Mouse (Mus musculus) skeletal muscle tissue, adult 2 months (tissue): ENCODE measurements around the gene Maml3.

Source experiments
- DNase-seq: peaks from one replicate; pipeline ENCODE4 v3.0.0-alpha.2; 2012; ENCODE audit warnings: low read depth, low spot score

The Maml3 gene

DNA sequence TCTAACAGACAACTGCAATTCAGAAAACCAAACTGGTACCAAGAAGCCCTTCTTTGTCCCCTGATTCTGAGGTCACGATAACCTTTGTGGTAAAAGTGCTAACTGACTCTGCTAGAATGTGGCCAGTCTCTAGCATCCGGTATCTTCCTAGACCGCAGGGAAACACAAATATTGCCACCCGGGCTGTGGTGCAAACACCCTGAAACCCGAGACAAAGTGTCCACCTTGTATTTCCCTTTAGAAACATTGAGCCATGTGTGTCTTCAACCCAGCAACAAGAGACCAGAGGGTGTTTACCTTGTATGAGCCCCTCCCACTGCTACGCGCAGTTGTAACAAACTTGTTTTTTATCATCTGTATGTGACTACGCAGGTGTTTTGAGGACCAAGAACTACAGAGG, 359.7 kb downstream of the Maml3 start:
- no peak for DNase-seq

DNA sequence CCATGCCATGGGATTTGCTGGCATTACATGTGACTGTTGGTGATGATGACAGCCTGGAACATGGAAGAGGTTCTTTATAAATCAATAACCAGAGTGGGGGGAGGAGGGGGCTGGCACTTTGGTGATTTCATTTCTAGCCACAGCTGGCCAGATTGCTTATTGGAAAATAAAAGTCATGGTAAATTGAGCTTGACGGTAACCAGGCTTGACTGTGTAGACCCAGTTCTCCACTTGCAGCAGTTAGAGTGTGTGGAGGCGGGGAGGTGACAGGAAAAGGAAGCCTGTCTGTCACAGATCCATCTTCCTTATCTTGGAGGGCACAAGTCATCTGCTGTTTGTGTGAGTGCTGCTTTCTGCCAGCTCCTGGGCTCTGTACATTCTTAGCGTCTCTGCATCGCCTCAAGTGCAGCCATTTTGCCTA, 360.5 kb downstream of the Maml3 start:
- no peak for DNase-seq

DNA sequence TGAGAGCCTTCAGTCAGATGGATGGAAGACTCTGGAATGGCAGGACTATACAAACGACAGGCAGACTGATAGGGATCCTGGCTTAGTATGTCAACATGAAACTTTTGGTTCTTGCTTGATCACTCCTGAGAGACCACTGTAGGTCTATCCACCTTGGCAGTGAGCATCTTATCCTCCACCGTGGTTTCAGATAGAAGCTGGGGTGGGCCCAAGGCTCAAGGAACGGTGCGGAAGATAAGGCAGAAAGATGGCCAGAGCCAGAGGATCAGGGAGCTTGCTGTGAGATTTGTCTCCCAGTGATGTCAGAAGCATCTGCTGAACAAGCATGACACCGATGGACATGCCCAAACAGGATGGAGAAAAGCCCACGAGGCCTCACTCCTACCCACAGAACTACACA, 362.5 kb downstream of the Maml3 start:
- no peak for DNase-seq

DNA sequence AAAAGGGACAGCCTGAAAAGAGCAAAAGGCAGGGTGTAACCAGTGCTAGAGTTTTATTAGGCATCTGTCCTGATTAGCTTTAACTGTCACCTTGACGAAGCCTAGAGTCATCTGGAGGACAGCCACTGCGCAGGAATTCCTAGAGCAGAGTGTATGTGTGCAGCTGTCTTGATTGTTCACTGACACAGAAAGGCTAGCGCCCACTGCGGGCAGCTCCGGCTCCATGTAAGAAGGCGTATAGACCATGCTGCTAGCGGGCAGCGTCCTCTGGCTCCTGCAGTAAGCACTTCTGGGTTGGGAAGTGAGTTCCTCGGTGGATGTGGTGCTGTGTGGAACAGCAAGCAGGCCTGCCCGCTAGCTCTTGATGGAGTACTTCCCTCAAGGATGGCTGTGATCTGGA, 363.1 kb downstream of the Maml3 start:
- no peak for DNase-seq

DNA sequence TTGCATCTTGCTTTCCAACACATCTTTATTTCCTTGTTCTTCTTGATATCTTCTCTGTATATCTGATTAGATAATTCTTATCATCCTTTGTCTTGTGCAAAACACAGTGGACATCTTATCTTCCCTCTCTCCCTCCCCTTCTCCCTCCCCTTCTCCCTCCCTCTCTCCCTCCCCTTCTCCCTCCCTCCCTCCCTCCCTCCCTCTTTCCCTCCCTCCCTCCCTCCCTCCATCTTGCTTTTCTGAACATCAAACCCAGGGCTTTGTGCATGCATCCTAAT, 365.1 kb downstream of the Maml3 start:
- DNase-seq, result no peak

DNA sequence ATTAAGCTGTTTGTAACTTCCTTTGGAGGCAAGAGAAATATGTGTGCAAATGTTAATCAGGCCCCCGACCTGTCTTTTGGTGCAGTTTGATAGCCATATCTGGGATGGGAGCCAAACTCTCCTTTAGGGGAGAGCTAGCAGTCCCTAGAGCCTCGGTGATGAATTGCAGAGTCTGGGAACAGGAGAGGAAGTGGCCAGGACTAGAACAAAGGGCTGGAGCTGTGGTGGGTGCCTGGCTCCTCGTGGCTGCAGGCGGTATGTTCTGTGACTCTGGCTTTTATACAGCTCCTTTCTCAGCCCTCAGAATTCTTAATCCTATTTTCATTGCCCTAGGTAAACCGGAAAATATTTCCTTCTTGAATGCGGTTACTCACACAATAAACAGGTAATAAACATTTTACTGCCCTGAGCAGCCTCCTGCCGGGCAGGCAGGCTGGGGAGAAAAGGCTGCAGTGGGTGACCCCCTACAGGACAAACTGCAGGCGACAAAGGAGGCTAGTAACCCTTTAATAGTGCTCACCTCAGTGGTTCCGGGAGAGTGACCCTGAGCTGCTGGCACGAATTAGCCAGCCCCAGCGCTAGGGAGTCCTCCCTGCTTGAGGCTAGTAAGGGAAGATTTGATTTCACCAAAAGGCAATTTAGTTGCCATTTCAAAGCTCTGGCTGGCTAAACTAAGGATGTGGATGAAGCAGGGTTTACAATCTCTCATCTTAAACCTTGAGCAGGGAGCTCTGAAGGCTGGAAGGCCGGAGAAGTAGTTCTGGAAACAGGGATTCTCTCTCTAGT, 365.6 kb downstream of the Maml3 start:
- DNase-seq, result no peak

DNA sequence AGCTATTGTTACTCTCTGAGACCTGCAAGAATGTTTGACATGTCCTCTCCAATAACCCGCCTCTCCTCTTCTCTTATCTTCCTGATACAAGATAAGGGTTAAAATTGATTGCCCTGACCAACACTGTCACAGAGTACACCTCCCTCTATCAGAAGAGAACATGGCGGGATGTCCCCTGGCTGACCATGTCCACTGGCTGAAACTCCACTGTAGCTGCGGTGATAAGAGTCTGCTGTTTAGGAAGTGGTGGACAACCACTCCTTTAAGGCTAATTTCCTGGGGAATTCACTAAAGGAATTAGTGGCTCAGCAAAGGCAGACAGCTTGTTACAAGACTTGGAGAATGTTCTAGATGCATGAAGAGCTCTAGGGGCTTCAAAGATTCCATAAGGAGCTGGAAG, 371.2 kb downstream of the Maml3 start:
- DNase-seq, result no peak

DNA sequence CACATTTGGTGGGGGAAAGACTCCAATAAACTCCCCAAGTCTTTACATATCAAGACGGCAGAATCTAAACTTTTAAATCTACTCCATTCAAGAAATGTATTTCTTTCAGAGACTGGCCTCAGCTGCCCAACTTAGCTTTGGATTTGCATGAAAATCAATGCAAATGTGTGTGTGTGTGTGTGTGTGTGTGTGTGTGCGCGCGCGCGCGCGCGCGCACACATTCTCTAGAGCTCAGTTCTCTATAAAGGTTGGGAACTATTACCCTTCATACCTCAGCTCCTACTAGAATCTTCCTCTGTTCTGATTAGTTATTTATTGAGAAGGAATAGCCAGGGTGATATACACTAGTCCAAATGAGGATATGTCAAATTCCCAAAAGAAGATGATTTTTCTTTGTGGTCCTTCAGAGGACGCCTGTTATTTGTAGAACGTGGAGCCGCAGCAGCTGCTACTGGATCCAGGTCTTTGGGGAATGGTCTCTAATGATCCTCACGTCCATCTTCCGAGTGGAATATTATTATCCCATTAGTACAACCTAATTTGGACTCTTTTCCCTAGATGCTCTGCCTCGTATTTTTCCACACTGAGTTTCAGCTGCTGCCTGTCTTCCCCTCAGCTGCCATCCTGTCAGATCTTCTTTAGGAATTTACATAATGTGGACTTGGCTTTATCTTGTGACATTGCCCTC, 372.8 kb downstream of the Maml3 start:
- DNase-seq, result no peak

DNA sequence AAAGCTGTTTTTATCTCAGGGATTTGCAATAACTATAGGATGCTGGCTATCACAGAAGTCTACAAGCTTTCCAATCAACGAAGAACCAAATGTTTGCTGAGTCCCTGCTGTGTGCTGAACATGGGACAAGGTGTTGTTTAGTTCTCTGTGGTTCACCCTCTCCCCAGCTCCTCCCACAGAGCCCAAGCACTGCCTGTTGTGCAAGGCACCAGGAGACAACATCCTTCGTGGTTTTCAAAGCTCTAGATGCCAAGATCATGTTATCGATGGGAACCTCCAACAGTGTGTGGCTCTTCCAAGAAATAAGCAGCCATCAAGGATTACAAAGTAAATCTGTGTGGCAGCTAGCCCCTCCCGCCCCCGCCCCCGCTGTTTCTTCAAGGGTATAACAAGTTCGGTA, 374.2 kb downstream of the Maml3 start:
- DNase-seq, result no peak

DNA sequence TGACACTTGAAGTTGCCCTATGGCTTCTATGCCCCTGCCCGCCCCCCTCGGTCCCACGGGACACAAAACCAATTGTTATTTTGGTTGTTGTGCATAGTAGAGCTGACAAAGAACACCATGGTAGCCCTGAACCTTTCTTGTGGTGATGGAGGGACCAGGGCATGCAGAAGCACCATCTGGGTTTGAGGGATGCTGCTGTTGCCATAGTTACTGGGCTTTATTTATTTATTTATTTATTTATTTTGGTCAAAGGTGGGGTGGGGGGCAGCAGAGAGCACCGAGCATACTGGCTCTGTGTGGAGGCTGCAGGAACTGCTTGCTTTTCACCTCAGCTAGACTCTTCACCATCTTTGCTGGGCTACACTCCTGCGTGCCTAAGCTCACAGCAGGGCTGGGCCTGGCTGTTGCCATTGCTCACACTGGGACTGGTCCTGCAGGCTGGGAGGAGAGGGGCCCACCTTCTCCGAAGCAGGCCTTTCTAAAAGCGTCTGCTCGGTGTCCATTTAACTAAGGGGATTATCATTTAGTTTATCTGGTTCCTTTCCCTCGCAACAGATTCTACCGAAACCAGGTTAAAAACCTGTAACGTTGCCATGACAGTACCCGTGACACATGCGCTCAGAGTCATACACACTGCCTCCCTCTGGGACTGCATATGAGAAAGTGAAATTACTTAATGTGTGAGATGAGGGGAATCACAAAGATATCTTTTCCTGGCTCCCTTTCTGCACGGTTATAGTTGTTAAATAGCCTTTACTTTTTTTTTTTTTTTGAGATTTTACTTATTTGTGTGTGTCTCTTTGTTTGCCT, 375.6 kb downstream of the Maml3 start:
- no peak for DNase-seq

DNA sequence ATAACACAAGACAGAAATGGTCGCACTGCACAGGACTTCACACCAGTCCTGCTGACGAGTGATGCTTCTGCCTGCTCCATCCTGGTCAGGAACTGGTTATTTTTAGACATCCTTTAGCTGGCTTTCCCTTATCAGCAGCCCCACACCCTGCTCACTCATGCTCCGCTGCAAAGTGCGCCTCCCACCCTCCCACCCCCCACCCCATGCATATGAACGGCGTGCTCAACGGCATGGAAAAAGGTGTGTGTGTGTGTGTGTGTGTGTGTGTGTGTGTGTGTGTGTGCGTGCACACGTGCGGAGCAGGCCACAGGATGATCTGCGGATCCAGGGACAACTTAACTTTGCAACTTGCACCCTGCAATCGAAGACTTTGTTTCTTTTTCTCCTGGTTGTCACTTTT, 376.4 kb downstream of the Maml3 start:
- DNase-seq, result no peak

DNA sequence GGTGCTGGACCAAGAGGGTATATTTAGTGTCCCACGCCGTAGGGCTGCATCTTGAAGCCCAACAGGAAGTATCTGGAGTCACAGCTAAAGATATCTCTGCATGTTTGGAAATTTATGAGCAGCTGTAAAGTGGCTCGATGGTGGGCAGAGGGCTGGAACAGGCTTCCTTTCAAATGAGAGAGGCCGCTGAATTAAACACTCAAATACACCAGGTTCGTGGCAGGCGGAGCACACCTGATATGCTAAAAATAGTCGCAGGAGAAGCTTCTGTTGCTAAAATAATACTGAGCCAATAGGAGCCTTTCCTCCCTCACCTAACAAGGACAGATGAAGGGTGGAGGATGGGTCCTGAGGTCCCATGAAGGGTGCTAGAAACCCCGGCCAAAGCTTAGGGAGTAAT, 376.9 kb downstream of the Maml3 start:
- no peak for DNase-seq

DNA sequence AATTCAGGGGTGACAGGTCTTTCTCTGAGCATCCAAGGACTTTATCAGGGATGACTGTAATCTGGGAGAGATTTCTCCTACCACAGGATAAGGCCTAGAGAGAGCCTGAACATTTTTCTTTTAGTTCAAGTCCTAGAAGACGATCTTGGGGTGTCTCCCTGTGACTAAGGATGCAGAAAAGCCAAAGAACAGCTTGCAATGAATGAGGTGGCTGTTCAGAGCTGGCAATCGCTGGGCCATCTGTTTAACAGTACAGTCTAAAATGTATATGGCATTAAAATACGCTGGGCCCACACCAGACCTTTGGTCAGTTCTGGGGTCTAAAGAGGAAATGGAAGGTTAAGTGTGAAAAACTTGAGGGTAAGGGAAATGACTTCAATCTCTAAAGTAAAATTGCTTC, 377.4 kb downstream of the Maml3 start:
- DNase-seq, result no peak

DNA sequence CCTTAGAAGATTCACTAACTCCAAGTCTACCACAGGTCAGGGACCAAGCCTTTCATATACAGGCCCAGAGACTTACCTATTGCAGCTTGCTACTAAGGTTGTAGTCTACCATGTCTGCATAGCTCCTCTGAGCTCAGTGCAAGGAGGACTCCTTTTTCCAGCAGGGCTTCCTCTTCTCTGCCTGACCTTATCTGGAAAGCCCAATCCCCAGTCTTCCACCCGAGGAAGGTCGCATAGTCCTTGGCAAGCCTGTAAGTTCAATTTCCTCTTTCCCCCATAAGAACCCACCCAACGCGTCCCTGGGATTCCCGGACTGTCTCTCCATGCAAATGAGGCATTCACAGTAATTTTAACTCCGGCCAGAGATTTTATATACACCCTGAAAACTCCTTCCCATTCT, 378.6 kb downstream of the Maml3 start:
- no peak for DNase-seq

DNA sequence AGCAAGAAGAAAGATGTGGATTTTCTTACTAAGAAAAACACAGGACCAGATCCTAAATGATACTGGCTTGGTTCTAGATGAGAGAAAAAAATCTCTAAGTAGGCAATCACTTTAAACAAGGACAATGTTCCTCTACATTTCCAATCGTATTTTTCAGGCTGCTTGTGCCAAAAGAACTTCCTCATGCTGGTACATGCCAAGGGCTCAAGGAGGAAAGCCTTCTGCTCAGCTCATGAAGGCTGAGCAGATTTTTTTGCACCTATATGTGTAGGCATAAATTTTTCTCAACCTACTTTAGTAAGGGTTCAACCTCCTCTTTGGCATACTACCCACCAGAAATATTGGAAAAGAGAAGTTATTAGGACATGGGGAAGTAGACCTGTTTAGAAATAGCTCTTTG, 384.9 kb downstream of the Maml3 start:
- no peak for DNase-seq

DNA sequence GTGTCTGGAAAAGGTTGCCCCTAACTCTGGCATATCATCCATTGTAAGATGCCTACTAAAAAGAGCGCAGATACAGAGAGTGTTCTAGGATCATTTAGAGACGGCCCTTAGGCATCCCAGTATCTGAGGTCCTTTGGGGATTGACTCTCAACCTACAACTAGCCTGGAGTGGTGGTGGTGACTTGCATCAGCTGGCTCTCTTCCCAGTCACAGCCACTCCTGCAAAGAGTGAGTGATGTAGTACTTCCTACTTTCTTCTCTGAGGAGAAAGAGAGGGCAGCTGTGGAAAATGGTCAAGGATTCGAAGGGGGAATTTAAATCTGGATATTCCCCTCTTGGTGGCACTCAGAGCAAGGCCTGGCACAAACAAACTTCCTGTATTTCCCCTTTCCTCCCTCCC, 385.5 kb downstream of the Maml3 start:
- DNase-seq, result no peak

DNA sequence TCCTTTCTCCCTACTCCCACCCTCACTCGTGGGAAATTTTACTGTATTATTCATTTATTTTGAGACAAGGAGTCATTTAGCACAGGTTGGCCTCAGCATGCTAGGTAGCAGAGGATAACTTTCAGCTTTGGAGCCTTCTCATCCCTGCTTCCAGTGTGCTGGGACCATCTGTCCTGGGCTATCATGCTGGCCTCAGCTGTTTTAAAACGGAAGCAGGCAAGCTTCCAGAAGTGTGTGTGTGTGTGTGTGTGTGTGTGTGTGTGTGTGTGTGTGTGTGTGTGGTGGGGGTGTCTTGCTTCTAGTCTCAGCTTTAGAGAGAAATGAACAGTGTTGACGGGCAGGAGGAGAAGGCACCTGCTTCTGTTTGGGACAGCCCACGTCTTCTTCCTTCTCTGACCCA, 387.0 kb downstream of the Maml3 start:
- DNase-seq, result no peak

DNA sequence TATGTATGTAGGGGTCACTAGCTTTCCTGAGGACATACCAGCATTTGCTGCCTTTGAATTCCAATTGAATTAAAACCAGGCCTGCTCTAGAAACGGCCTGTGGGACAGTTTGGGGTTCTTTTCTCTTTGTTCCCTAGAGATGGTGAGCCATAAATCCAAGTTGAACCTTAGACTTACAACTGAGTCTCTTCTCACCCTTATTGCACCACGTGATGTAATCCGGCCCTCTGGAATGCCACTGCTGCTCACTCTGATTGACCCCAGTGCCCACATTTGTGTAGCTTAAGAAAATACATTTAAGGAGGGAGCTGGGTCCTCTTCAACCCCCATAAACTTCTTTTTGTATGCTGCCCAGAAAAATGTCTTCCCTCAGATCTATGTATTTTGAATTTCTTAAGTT, 387.4 kb downstream of the Maml3 start:
- DNase-seq, result no peak

DNA sequence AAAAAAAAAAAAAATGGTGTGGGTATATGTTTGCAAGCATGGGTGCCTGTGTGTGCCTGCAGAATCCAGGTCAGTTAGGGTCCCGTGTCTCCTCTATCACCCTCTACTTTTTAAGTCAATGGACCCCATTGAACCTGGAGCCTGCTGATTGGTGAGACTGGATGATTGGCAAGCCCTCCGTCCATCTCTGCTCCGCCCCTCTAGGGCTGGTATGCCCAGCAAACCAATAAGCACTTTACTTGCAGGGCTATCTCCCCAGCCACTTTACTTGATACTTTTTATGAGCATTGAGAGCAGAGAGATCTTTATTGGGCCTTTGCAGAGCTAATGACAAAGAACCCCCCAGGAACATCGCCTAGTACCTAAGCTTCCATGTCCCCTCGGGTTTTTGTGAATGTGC, 390.4 kb downstream of the Maml3 start:
- DNase-seq, result no peak

DNA sequence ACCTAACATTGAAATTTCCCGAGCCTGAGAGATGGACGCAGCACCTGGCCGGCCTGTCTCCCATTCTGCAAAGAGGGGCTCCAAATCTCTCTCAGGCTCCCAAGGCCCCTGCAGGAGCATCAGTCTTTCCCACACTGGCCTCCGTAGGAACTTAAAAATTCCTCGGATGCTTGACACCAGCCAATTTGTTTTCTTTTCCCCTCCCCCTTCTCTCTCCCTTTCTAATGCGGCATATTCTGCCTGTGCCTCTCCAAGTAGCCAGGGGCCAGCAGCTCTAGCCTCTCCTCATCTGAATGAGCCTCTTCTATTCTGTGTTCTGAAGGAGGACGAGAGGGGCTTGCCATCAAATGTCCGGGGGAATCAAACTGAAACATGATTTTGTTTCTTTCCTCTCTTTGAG, 391.6 kb downstream of the Maml3 start:
- no peak for DNase-seq

DNA sequence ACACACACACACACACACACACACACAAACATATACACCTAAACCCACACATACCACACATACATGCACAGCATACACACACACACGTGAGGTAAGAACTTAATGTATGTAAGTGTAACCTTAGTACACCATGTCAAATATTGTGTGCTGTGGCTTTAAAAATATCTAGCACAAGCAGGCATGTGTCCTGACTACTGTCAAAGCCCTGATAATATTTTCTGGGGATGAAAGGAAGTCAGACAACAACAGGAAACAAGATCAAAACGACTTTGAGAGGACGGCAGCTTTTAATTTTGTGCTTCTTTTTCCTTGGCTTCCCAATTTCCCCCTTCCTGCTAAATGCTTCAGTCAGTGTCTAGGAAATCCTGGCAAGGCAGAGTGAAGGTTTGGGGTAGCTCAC, 392.5 kb downstream of the Maml3 start:
- DNase-seq, result no peak

DNA sequence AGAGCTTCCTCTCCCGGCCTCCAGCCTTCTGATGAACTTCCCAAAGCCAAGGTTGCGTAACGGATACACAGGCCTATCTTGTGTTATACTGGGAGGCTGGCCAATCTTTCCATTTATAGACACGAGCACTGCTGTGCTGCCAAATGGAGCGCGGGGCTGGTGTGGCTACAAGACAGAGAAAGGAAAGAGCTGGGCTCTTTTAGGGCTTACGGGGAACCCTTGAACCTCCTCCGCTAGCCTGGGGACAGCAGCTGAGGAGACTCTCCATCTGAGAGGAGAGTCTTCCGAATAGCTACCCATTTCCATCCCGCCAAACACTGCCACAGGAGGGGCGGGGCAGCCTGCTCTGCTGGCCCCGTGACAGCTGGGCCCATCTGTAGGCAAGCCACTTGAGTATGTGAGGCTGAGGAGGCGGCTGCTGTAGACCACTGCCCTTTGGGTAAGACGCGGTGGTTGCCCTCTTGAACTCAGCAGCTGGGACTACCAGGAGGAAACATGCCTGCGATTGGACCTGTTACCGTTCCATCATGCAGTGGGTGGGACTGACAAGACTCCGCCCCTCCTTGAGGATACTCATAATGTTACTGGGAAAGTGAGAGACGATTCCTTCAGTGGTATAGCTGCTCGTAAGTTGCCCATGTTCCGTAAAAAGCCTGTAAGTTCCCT, 396.0 kb downstream of the Maml3 start:
- peak; percentile 96 for DNase-seq
